Mouse (Mus musculus) hindbrain, embryonic 11.5 days (tissue): ENCODE data around the gene Sstr5. TPM values are rescaled to one million over a fixed set of nuclear protein-coding genes. Genes with fewer than 3 reads are reported as not detected.

Source experiments
- ATAC-seq: fragments of 200-750 bp; cut with Nextera tagmentation; 2 replicates; pipeline ENCODE4 v1.8.0; 2017; ENCODE audit warnings: mild to moderate bottlenecking, moderate TSS enrichment, moderate library complexity; ENCODE audit not compliant: low FRiP score
- DNase-seq: peaks from one replicate; pipeline ENCODE4 v3.0.0-alpha.2; 2015; ENCODE audit warnings: low spot score
- H3K27ac ChIP-seq: fragments of 300-500 bp; sonication (generic); 2 replicates; pipeline ENCODE4 v1.5.1; 2014; ENCODE audit warnings: mild to moderate bottlenecking, low read depth, low read length
- H3K27me3 ChIP-seq: fragments of 300-500 bp; sonication (generic); 2 replicates; pipeline ENCODE4 v1.6.1; 2014; ENCODE audit warnings: mild to moderate bottlenecking, low read length, moderate library complexity, mixed read lengths; ENCODE audit not compliant: control insufficient read depth, insufficient read depth
- H3K36me3 ChIP-seq: fragments of 300-500 bp; sonication (generic); 2 replicates; pipeline ENCODE4 v1.6.1; 2014; ENCODE audit warnings: mild to moderate bottlenecking, low read length, moderate library complexity, mixed read lengths; ENCODE audit not compliant: control insufficient read depth, insufficient read depth
- H3K4me1 ChIP-seq: fragments of 300-500 bp; sonication (generic); replicated peaks from 2 replicates; pipeline ENCODE4 v1.6.1; 2014; ENCODE audit warnings: low read length, mixed read lengths; ENCODE audit not compliant: control insufficient read depth, insufficient read depth
- H3K4me2 ChIP-seq: fragments of 300-500 bp; sonication (generic); replicated peaks from 2 replicates; pipeline ENCODE4 v1.6.1; 2014; ENCODE audit warnings: mild to moderate bottlenecking, low read depth, low read length
- H3K4me3 ChIP-seq: fragments of 300-500 bp; sonication (generic); 2 replicates; pipeline ENCODE4 v1.5.1; 2014; ENCODE audit warnings: low read depth, low read length
- H3K9ac ChIP-seq: fragments of 300-500 bp; sonication (generic); 2 replicates; pipeline ENCODE4 v1.6.1; 2014; ENCODE audit warnings: low read depth, low read length
- H3K9me3 ChIP-seq: fragments of 300-500 bp; sonication (generic); 2 replicates; pipeline ENCODE4 v1.6.1; 2016; ENCODE audit warnings: low read length; ENCODE audit not compliant: control insufficient read depth
- WGBS: fragments of 180-500 bp; shearing (Covaris S2); extraction: QIAGEN DNeasy Blood & Tissue Kit; methylation state at CpG from one replicate; pipeline ENCODE4 v1.1.7; 2014; 5-methylcytosine and 5-hydroxymethylcytosine counted together
- polyA plus RNA-seq: library from polyadenylated mRNA; unstranded; fragments of >200 nt; fragmentation: Nextera tagmentation; extraction: Ambion mirVana; gene quantifications from 2 replicates; pipeline ENCODE4 v1.2.1, GENCODE M21; 2014

Sstr5 gene
- polyA plus RNA-seq, 1 experiment from 2014 or later, result 0.12 TPM

- Histone ChIP-seq H3K27me3 (no peaks in the 10 kb centered on the region), H3K4me1 (no peaks in the 10 kb centered on the region), H3K27ac (no peak overlapping the region), H3K9ac (no peak overlapping the region), H3K9me3 (no peaks in the 10 kb centered on the region), H3K4me2 (no peak overlapping the region), H3K4me3 (no peak overlapping the region), H3K36me3 (no peaks in the 10 kb centered on the region)
- ATAC-seq, result no peak
- 81% methylated on average over 17 of the region's 17 CpGs for WGBS
- no peak for DNase-seq
These were observed 21.1 kb upstream of the Sstr5 start for GRCm38 (mm10) chr17:25518144-25518543.

GRCm38 (mm10) chr17:25516315-25516714 lies 19.2 kb upstream of the Sstr5 start:
- no peaks in the 10 kb centered on the region for H3K9me3 ChIP-seq
- H3K4me2 ChIP-seq, result no peak overlapping the region
- H3K36me3 ChIP-seq, result no peaks in the 10 kb centered on the region
- WGBS, result 42% methylated on average over 5 of the region's 5 CpGs
- ATAC-seq, result no peak
- DNase-seq, result no peak
- no peak overlapping the region for H3K9ac ChIP-seq
- H3K4me1 ChIP-seq, result no peaks in the 10 kb centered on the region
- H3K27ac ChIP-seq, result no peak overlapping the region
- no peaks in the 10 kb centered on the region for H3K27me3 ChIP-seq
- H3K4me3 ChIP-seq, result no peak overlapping the region

GRCm38 (mm10) chr17:25514055-25514454 lies 17.0 kb upstream of the Sstr5 start:
- ATAC-seq (no peak), DNase-seq (no peak)
- Histone ChIP-seq H3K4me2 (no peak overlapping the region), H3K9me3 (no peaks in the 10 kb centered on the region), H3K27ac (no peak overlapping the region), H3K9ac (no peak overlapping the region), H3K4me3 (no peak overlapping the region), H3K27me3 (no peaks in the 10 kb centered on the region), H3K4me1 (no peaks in the 10 kb centered on the region), H3K36me3 (no peaks in the 10 kb centered on the region)
- WGBS, result 95% methylated on average over 2 of the region's 2 CpGs

GRCm38 (mm10) chr17:25511876-25512275 lies 14.8 kb upstream of the Sstr5 start:
- Histone ChIP-seq H3K36me3 (no peaks in the 10 kb centered on the region), H3K9ac (no peak overlapping the region), H3K27me3 (no peaks in the 10 kb centered on the region), H3K27ac (no peak overlapping the region), H3K4me1 (no peaks in the 10 kb centered on the region), H3K4me2 (no peak overlapping the region), H3K9me3 (no peaks in the 10 kb centered on the region), H3K4me3 (no peak overlapping the region)
- WGBS, result 80% methylated on average over 3 of the region's 3 CpGs
- DNase-seq (no peak), ATAC-seq (no peak)

GRCm38 (mm10) chr17:25510074-25510830 lies 13.2 kb upstream of the Sstr5 start:
- no peaks in the 10 kb centered on the region for H3K4me1 ChIP-seq
- no peak overlapping the region for H3K4me3 ChIP-seq
- no peaks in the 10 kb centered on the region for H3K36me3 ChIP-seq
- no peak overlapping the region for H3K4me2 ChIP-seq
- H3K27ac ChIP-seq, result no peak overlapping the region
- ATAC-seq (no peak), DNase-seq (no peak)
- no peaks in the 10 kb centered on the region for H3K9me3 ChIP-seq
- 83% methylated on average over 10 of the region's 10 CpGs for WGBS
- no peaks in the 10 kb centered on the region for H3K27me3 ChIP-seq
- H3K9ac ChIP-seq, result no peak overlapping the region

- Histone ChIP-seq H3K9me3 (no peaks in the 10 kb centered on the region), H3K9ac (no peak overlapping the region), H3K4me3 (no peak overlapping the region), H3K4me1 (no peaks in the 10 kb centered on the region), H3K36me3 (no peaks in the 10 kb centered on the region), H3K27me3 (no peaks in the 10 kb centered on the region), H3K4me2 (no peak overlapping the region), H3K27ac (no peak overlapping the region)
- DNase-seq, result peak; percentile 84
- no peak for ATAC-seq
- 62% methylated on average over 7 of the region's 7 CpGs for WGBS
These were observed 11.9 kb upstream of the Sstr5 start for GRCm38 (mm10) chr17:25508860-25509577.

GRCm38 (mm10) chr17:25507799-25508198 lies 10.7 kb upstream of the Sstr5 start:
- Histone ChIP-seq H3K9me3 (no peaks in the 10 kb centered on the region), H3K9ac (no peak overlapping the region), H3K27me3 (no peaks in the 10 kb centered on the region), H3K27ac (no peak overlapping the region), H3K36me3 (no peaks in the 10 kb centered on the region), H3K4me2 (no peak overlapping the region), H3K4me3 (no peak overlapping the region), H3K4me1 (no peaks in the 10 kb centered on the region)
- peak; percentile 85 for DNase-seq
- no peak for ATAC-seq
- 18% methylated on average over 3 of the region's 3 CpGs for WGBS

GRCm38 (mm10) chr17:25502599-25502998 lies 5.5 kb upstream of the Sstr5 start:
- Histone ChIP-seq H3K4me2 (no peak overlapping the region), H3K9me3 (no peaks in the 10 kb centered on the region), H3K36me3 (no peaks in the 10 kb centered on the region), H3K4me3 (no peak overlapping the region), H3K27me3 (no peaks in the 10 kb centered on the region; the same call in 1 of the 2 replicates), H3K4me1 (no peaks in the 10 kb centered on the region), H3K9ac (no peak overlapping the region), H3K27ac (no peak overlapping the region)
- ATAC-seq (no peak), DNase-seq (no peak)
- WGBS, result 85% methylated on average over 4 of the region's 4 CpGs

- WGBS, result 87% methylated on average over 6 of the region's 6 CpGs
- ATAC-seq (no peak), DNase-seq (no peak)
- H3K4me2 ChIP-seq, result no peak overlapping the region
- no peaks in the 10 kb centered on the region for H3K9me3 ChIP-seq
- no peaks in the 10 kb centered on the region for H3K27me3 ChIP-seq
- H3K4me3 ChIP-seq, result no peak overlapping the region
- H3K27ac ChIP-seq, result no peak overlapping the region
- no peak overlapping the region for H3K9ac ChIP-seq
- H3K4me1 ChIP-seq, result no peaks in the 10 kb centered on the region
- no peaks in the 10 kb centered on the region for H3K36me3 ChIP-seq
These were observed 15.0 kb downstream of the Sstr5 start for GRCm38 (mm10) chr17:25482092-25482491.
